Mouse (Mus musculus) gastrocnemius, postnatal 4 days (tissue): ENCODE data around the gene Dnah11. TPM values are rescaled to one million over a fixed set of nuclear protein-coding genes. Genes with fewer than 3 reads are reported as not detected.

Source experiments
- DNase-seq, 2 experiments: peaks; one replicate each; pipeline ENCODE4 v3.0.0; 2021 to 2022; ENCODE audit warnings: low spot score in 2 of 2, mixed read lengths in 2 of 2
- total RNA-seq, 2 experiments: library from RNA; stranded (reverse); gene quantifications; 2 replicates each; pipeline ENCODE4 v1.2.3; 2021

The Dnah11 gene
- total RNA-seq, 2 experiments from 2014 or later: 0.03 to 0.29 TPM

DNA sequence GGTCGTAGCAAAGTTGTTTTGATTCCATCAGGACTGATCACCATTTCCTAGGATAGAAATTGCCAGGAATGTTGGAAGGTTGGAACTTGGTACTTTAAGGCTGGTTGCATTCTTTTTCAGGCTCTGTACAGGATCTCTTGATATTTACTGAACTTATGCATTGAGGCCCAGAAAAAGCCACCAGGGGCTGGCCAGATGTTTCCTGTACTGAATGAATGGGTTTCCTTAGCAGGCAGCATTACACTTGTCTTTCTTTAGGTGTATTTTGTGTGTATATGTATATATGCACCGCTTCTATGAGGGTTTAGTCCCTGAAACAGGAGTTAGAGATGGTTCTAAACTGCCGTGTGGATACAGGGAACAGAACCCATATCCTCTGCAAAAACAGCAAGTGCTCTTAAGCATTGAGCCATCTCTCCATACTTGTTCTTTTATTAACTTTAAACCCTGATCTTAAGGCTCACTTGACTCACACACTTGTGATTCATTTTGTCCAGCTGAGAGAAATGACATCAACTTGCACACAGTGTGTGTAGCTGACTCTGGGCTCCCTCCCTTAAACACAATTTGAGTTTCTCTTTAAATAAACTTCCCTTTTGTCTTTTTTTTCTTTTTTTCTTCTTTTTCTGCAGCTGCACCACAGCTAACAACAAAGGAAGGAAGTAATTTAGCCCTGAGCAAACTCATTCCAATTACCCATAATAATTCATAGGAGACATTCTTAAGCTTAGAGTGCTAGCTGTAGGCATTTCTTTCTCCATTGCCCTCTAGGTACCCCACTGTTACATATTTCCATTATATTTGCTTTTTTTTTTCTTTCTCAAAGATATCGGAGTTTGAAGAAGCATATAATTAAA is 330.9 kb downstream of the Dnah11 start:
- no peak for DNase-seq

DNA sequence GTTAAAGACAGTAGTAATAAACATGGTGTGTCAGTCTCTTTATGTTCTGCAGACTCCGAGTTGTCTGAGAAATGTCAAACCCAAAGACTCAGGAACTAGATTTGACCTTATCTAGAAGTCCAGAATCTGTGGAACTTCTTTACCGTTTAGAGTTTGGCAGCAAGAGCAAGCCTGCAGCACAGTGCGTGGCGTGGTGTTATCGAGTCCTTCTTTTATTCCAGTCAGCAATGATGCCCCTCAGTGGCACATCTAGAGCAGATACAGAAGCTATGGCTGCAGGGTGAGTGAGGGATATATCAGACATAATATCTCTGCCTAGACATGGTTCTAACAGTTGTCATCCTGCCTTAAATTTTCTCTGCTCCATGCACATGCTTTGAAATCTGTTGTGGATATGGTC is 336.2 kb downstream of the Dnah11 start:
- no peak for DNase-seq

DNA sequence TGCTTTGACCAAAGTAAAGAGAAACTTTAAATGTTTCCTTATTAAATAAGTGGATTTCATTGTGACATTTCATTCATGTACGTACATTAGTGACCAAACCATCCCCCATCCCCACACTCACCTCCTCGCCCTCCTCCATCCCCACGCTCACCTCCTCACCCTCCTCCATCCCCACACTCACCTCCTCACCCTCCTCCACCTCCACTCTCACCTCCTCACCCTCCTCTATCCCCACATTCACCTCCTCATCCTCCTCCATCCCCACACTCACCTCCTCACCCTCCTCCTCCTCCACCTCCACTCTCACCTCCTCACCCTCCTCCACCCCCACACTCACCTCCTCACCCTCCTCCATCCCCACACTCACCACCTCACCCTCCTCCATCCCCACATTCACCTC is 337.6 kb downstream of the Dnah11 start:
- no peak for DNase-seq

DNA sequence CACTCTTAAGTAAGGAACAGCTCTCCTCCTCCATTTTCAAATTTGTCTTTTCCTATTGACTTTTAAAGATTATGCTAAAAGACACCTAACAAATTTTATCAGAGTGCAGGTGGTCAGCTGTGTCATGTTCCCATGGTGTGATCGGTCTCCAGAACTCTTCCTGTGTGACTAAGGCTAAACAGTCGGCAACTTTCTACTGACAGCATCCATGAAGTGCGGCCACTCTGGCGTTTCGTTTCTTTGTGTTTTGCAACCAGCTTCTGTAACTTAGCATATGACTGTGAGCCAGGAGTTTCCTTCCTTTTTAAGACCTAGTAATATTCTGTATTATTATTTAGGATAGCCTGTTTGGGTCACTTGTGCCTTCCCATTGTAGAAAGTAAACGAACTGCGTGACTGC is 338.0 kb downstream of the Dnah11 start:
- no peak for DNase-seq

DNA sequence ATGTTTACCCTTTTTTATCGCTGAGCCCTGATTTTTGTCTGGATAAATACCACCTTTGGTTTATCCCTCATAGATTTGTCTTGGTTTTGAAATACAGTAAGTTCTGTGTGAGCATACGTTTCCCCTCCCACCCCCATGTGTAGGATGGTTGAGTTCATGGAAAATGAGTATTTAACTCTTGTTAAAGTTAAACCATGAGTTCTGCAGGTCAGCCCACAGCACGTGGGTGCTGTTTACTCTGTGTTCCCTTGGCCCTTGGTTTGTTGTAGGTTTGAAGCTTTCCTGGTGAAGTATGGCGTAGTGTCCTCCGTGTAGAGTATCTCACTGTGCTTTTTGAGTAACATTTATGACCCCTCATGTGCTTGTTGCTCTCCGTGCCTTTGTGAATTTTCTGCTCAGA is 341.0 kb downstream of the Dnah11 start:
- DNase-seq: no peak

DNA sequence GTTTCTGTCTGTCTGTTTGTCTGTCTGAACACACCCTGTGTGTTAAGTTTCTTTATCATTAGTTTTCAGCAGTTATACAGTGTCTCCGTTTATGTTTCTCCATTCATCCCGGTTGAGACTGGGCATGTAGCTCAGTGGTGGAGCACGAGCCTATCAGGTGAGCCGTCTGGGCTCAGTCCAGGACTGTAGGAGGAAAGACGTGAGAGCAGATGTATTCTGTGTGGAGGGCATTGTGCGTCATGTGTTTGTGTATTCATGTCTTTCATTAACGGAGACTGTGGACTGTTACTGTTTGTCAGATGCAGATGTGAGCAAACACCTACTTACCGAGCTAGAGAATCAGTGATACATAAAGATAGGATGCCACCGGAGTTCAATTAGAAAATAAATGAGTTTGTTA is 341.8 kb downstream of the Dnah11 start:
- DNase-seq: no peak

DNA sequence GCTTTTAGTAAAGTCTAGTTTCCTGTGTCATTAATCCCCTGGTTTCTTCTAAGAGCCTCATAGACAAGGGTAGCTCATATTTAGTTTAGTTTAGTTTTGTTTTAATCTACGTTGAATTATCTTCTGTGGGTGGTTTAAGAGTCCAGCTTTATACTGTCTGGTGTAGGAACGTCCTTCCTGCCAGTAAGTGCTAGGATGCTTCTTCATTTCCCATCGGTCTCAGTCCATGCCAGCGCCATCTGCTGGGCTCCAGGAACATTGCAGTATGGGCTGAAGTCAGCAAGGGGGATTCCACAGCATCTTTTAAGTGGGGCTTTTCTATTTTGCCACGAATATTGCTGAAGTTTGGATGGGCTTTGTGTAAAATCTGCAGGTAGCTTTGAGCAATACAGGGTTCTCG is 345.5 kb downstream of the Dnah11 start:
- DNase-seq: peak in 1 of 2 experiments; percentile 46

DNA sequence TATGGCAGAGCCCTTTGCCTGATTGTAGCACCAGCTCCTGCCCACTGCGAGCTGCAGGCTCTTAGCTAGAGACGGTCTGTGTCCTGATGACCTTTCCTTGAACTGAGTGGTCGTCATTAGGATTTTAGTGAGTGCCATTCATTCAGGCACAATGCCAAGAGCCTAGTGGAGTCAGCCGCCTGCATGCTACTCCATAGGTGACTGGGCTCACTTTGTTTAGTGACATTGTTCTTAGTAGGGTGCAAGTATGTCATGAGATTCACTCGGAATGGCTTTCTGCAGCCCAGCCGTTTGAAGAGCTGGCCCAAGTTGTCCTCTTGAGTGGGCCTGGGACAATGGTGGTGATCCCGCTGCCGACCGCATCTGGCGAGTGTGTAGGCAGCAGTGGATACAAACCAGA is 348.4 kb downstream of the Dnah11 start:
- no peak for DNase-seq

DNA sequence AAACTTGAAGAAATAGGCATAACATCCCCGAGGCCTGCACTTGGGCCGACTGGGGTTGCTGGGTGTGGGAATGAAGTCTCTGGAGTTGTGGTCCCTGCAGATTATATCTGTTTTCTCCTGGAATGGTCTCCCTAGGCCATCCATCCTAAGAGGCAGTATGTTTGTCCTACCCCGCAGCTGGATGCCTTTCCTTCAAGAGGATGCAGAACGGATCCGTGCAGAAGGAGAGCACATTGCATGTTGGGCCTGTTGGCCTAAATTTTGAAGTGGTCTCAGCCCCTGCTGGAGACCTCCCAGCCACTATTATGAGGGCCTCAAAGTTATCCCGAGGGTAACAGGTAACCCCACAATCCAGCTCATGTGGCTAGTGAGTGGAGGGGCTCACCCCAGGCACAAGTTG is 350.2 kb downstream of the Dnah11 start:
- DNase-seq: no peak

DNA sequence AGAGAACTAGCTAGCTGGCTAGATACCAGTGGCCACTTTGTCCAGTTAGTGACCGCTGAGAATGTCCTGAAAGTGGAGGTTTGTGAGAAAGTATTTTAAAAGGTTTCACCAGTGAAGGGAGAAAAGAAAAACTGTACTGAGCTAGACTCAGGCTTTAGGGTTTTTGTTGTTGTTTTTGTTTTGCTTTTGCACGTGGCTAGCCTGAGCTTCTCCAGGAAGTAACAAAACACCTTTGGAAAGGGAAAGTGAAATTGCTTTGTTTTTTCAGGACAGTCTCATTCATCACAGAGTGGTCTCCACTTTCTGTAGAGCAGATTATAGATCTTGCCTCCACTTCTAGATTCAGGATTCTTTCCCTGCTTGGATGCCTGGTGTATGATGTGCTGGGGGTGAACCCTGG is 353.9 kb downstream of the Dnah11 start:
- no peak for DNase-seq

DNA sequence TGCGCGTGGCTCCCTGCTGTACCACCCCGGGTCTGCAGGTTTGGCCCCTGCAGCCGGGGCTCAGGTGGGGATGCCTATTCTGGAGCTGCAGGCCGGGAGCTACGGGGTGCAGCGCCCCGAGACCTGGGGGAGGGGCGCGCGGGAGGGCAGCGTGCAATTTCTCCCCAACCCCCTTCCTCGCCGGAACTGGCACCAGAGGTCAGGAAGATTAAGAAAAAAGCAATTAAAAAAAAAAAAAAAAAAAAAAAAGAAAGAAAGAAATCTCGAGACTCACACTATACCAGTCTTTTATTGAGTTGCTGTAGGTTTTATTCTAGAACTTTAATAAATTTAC is 354.8 kb downstream of the Dnah11 start:
- DNase-seq: no peak

DNA sequence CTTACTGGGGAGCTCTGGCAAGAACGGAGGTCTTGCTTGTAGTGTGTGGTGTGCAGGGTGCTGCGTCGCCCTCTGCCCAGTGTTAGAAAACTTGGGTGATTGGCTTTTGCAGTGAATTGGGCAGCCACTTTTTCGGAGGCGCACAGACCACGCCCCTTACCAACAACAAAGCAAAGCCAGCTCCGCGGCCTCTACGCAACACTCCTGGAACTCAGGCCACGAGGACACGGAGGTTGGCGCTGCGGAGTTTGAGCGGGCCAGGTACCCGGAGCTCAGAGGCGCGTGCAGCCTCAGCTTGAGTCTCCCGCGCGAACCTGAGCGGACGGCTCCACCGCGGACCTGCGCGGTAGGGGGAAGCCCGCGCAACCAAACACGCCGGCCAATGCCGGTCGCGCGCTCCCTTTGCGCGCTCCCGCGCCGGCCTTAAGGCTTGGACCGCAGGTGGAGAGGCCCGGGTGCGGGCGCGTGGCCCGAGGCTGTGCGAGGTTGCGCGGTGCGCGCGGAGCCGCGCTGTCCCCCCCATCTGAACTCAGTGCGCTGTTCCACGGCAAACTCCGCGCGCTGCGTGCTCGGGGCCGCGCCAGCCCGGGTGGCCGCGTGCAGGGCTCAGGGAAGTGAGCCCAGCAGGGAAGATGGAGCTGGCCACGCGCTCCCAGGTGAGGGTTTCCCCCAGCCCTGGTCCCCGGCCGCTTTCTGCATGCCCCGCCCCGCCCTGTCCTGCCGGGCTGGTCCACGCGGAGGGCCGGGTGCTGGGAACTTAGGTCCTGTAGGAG is 355.4 kb downstream of the Dnah11 start:
- DNase-seq: peak; percentile 27 to 56

DNA sequence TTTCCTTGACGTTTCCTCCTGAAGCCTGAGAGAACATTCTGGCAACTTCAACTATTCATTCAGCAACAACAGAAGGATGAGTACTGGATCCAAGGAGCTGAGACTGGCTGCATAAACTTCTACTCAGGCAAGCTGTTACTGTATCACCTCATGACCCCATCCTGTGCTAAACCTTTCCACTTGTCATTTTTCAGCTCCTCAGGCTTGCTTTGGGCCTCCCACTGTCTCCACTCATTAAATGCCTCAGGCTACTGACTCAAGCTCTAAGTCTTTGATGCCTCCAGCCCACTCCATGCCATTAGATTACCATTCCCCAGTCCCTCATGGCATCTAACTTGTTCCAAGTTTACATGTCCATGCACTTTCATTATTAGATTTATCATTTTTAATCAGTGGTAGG is 356.2 kb downstream of the Dnah11 start:
- DNase-seq: no peak

DNA sequence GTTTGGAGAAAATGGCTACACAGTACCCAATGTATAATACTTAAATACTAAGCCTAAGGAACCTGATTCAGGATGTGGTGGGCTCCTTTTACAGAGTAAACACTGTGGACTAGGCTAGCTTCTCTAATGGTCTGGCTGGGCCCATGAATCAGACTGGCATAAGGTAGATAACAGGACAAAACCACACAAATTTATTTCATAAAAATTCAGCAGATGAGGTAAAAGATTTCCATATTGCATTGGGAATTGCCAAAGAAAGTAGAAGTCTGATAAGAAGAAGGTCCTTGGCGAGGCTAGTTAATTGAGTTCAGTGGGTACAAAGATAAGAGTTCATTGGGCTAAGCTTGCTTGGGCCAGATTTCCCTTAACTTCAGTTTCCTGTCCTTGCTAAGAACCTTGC is 358.1 kb downstream of the Dnah11 start:
- no peak for DNase-seq

DNA sequence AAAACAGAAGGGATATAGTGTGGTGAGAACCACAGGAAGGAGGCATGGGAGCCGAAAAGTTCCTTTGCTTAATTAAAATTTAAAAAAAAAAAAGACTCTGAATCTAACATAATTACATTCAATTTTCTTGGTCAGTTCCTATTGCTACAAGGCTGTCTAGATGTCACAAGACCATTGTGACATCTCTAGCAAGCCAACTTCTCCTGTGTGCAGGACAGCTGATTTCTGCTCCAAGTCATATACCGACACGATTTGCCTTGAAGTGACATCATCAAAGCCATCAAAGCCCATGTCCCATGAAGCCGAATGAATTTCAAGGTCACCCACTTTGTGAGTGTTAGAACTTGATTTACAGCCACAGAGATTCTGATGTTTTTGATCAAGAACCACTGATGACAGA is 361.5 kb downstream of the Dnah11 start:
- no peak for DNase-seq

DNA sequence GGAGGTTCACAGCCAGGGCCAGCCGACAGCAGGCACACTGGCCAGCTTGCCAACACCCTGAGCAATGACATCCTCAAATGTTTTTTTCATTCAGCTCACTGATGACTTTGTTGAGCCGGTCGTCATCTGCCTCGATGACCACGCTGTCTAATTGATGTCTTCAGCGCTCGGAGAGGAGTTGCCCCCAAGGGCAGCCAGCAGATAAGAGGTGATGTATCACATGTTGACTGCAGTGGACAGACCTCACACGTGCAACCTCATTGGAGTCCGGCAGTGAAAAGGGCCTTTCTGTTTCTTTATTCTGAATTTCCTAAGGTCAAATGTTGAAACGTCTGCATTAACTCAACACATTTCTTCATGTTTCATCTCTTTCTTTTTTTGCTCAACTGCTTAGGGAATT is 363.5 kb downstream of the Dnah11 start:
- DNase-seq: no peak

DNA sequence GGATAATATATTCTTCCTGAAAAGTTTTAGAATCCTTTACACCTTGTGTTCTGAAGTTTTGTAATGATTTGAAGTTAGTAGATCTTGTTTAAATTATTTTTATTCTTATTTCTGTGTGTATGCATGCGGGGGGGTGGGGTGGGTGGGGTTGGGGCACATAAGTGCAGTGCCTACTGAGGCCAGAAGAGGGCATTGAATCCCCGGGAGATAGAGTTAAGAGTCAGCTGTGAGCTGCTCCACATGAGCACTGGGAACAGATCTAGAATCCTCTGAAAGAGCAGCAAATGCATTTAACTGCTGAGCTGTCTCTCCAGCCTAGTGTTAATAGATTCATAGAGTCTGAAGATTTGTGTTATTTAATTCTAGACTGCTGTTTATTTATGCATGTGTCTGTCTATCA is 364.2 kb downstream of the Dnah11 start:
- no peak for DNase-seq

DNA sequence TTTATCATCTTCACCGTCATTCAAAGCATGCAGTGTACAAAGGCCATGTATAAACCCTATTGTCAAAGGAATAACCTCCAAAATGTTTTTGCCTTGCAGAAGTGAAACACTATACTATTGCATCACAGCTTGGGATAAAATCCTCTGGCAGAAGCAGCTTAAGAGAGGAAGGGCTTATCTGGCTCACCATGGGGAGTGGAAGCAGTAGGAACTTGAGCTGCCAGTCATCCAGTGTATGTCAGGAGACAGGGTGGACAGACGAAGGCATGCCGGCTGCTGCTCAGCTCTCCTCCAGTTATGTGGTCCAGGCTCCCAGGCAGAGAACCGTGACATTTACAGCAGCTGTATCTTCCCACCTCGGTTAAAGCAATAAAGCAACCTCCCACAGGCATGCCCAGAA is 366.7 kb downstream of the Dnah11 start:
- no peak for DNase-seq

DNA sequence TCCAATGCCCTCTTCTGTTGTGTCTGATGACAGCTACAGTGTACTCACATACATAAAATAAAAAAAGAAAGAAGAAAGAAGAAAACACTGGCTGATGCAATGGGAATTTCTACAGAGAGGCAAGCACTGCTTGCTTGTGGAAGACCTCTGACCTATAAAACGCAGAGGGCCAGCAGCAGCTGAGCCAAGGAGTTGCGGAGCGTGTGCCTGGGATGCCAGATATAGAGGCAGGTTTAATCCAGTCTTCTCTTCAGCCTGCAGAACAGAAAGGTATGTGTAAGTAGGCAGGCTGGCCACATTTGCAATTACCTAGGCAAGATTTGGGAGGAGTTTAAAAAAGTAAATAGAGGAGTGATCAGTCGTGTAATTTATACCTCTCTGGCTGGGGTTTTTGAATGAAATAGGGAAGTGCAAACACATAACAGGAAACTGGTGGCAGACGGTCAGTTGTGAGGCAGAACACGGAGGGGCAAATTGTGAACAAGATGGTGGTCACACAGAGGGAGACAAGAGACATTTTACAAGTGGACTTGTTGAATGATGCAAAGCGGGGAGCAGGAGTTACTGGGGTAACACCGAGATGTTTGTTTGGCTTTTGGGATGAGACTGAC is 367.4 kb downstream of the Dnah11 start:
- DNase-seq: no peak

DNA sequence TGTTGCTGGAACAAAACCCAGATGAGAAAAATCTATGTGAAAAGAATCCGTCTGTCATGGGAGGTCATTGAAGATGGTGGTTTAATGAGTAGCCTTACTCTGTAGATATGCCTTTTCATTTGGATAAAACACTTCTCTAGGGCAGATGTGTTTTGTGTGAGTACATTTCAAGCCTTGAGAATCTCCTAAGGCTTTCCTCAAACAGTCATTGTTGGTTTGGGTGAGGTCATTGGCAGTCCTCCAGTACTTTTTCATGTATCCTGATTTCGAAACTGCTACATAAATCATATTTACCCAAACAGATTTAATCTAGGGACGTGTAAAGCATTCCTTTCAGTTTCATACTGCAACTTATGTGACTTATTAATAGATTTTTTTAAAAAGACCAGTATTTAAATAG is 370.5 kb downstream of the Dnah11 start:
- no peak for DNase-seq
